Mouse (Mus musculus): ENCODE measurements around the gene Dnaaf2. TPM values are rescaled to one million over a fixed set of nuclear protein-coding genes. Genes with fewer than 3 reads are reported as not detected.

Gene Dnaaf2
- polyA plus RNA-seq, 1 experiment from 2014 or later = 5.3 TPM

DNA sequence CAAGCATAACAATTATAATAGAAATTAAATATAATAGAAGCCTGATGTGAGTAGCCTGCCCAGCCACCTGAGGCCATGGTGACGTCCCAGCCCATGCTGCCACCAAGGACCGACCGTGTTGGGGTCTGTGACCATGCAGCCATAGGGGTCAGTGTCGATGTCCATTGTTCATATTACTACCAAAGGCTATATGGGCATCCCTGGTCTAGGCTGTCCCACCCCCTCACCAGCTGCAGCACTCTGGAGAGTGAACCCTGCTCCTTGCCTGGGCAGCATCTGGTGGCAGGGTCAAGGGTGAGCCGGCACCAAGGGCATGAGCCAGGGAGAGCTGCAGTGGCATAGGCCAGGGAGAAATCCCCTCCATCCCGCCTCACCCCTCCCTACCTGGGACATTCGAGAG, 58.4 kb downstream of the Dnaaf2 start:
- Histone ChIP-seq H3K4me3 (replicated peaks) (no peak overlapping the region), H3K9ac (no peak overlapping the region), H3K27ac (replicated peaks) (no peak overlapping the region), H3K4me1 (replicated peaks) (no peaks in the 10 kb centered on the region), H3K4me2 (no peak overlapping the region), H3K9me3 (replicated peaks) (no peaks in the 10 kb centered on the region), H3K27me3 (no peaks in the 10 kb centered on the region), H3K36me3 (replicated peaks) (no peaks in the 10 kb centered on the region)
- no peak for ATAC-seq (ENCODE audit: insufficient read depth)
- 74% methylated on average over 7 of the region's 7 CpGs for WGBS (ENCODE audit: insufficient replicate concordance)

DNA sequence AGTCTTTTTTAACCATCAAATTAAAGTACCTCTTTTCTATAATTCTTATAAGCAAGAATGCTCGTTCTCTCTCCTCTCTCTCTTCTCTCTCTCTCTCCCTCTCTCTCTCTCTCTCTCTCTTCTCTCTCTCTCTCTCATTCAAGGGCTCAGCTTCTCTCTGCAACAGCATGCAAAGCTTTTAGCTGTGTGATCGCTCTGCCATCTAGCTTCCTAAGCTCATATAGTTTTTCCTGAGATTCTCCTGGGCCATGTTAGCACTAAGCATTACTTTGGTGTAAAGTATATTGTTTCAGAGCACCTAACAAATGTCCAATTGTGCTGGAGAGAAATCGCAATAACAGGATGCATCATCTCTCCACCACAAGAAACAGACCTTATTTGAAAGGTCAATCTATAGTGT, 59.0 kb downstream of the Dnaaf2 start:
- no peaks in the 10 kb centered on the region for H3K27me3 ChIP-seq
- no peaks in the 10 kb centered on the region for H3K36me3 ChIP-seq (replicated peaks)
- no peaks in the 10 kb centered on the region for H3K9me3 ChIP-seq (replicated peaks)
- H3K4me1 ChIP-seq (replicated peaks) = no peaks in the 10 kb centered on the region
- no peak overlapping the region for H3K9ac ChIP-seq
- H3K27ac ChIP-seq (replicated peaks) = no peak overlapping the region
- H3K4me2 ChIP-seq = no peak overlapping the region
- ATAC-seq (ENCODE audit: insufficient read depth) = no peak
- no peak overlapping the region for H3K4me3 ChIP-seq (replicated peaks)
- 58% methylated on average over 3 of the region's 3 CpGs for WGBS (ENCODE audit: insufficient replicate concordance)

Small RNA genes lying within 50 kb of the gene (microRNA-seq; reads per million reads assigned to microRNA genes)
- not detected for gene Gm47287
- gene Gm47295 = not detected

Other genes starting within 250 kb of the Dnaaf2 start
- gene Rps29, start 39.2 kb downstream of the Dnaaf2 start, polyA plus RNA-seq (2015; fragmentation: Nextera tagmentation; extraction: Ambion mirVana) = 821 and 1,046 TPM in 2 replicates
- gene Lrr1, start 29.6 kb downstream of the Dnaaf2 start, polyA plus RNA-seq (2015; fragmentation: Nextera tagmentation; extraction: Ambion mirVana) = 16.6 and 17.6 TPM in 2 replicates
- gene Rpl36al, start 14.3 kb downstream of the Dnaaf2 start, polyA plus RNA-seq (2015; fragmentation: Nextera tagmentation; extraction: Ambion mirVana) = 349 and 436 TPM in 2 replicates
- 25.8 and 26.7 TPM in 2 replicates for gene Mgat2, start 14.3 kb downstream of the Dnaaf2 start, polyA plus RNA-seq (2015; fragmentation: Nextera tagmentation; extraction: Ambion mirVana)
- 17.9 and 18.8 TPM in 2 replicates for gene Gm49383, start 1.3 kb downstream of the Dnaaf2 start, polyA plus RNA-seq (2015; fragmentation: Nextera tagmentation; extraction: Ambion mirVana)
- gene Gm49384, start 5.8 kb upstream of the Dnaaf2 start, polyA plus RNA-seq (2015; fragmentation: Nextera tagmentation; extraction: Ambion mirVana) = 16.7 and 17.5 TPM in 2 replicates
- gene Pole2, start 29.8 kb upstream of the Dnaaf2 start, polyA plus RNA-seq (2015; fragmentation: Nextera tagmentation; extraction: Ambion mirVana) = 20.3 and 21.4 TPM in 2 replicates
- 1.9 and 2.1 TPM in 2 replicates for gene Klhdc1, start 42.7 kb upstream of the Dnaaf2 start, polyA plus RNA-seq (2015; fragmentation: Nextera tagmentation; extraction: Ambion mirVana)
- gene Klhdc2, start 98.3 kb upstream of the Dnaaf2 start, polyA plus RNA-seq (2015; fragmentation: Nextera tagmentation; extraction: Ambion mirVana) = 82.8 and 83.0 TPM in 2 replicates
- gene Nemf, start 158.7 kb upstream of the Dnaaf2 start, polyA plus RNA-seq (2015; fragmentation: Nextera tagmentation; extraction: Ambion mirVana) = 33.1 and 35.3 TPM in 2 replicates
- gene Arf6, start 173.7 kb upstream of the Dnaaf2 start, polyA plus RNA-seq (2015; fragmentation: Nextera tagmentation; extraction: Ambion mirVana) = 33.0 and 33.3 TPM in 2 replicates
- 0.56 and 1.2 TPM in 2 replicates for gene Gm9887, start 174.0 kb upstream of the Dnaaf2 start, polyA plus RNA-seq (2015; fragmentation: Nextera tagmentation; extraction: Ambion mirVana)

All from liver, embryonic 15.5 days (tissue).